Mouse (Mus musculus): ENCODE data around the gene Mettl5.

DNA sequence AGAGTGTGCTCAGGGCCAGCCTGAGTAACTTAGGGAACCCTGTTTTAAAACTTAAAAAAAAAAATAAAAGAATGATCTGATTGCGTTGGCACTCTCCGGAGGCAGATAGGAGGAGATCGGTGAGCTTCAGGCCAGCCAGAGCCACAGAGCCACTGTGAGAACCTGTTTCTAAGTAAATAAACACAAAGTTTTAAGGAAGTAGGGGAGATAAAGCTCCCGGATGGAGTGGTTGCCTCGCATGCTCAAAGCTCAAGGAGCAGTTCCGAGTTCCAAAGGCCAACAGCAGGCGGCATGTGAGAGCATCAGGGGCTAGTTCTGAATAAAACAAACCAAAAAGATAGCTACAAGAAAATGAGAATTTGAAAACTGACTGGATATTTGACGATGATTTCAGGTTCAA lies 29.0 kb downstream of the Mettl5 start:
- TF ChIP-seq CTCF (IDR thresholded peaks at IDR 0.05; ENCODE audit: low read depth) (peak; percentile 54), EP300 (IDR thresholded peaks at IDR 0.05; ENCODE audit: low read depth) (no peak)
